In genomic region chr9:100616947-100617346, GRCm38 (mm10) we compare ENCODE assay signal across 8 mouse cellular contexts. TPM values are rescaled to one million over a fixed set of nuclear protein-coding genes. Genes with fewer than 3 reads are reported as not detected.
DNase-seq lines count a peak whose midpoint lies in the region; ATAC-seq and TF ChIP-seq lines count a peak whose summit lies in the region.
"Had no signal": no experiment of that assay in that cellular context is flagged by ENCODE, and none has a peak within 500 bp of the region (broad histone marks: within the 10 kb centered on the region; RNA-seq: fewer than 3 reads in every experiment).

No protein-coding gene starts in this region.

- peak overlapping the region; percentile 33 for H3K4me2 ChIP-seq in forebrain, embryonic 14.5 days (ENCODE audit: low read length)
- H3K4me2 ChIP-seq in lung, embryonic 14.5 days: peak overlapping the region; percentile 37
- H3K4me2 ChIP-seq: limb, embryonic 15.5 days had no signal

- TF ChIP-seq POLR2A in cerebellum, adult 2 months (IDR thresholded peaks at IDR 0.05; ENCODE audit: borderline replicate concordance, insufficient read depth, low read length): no peak

- H3K4me1 ChIP-seq in cerebellum, adult 2 months (ENCODE audit: control insufficient read depth, insufficient read depth, low read length): peaks cover 4% of the 10 kb centered on the region; the same call in 1 of the 2 replicates
- peaks cover 4% of the 10 kb centered on the region; the same call in 1 of the 2 replicates for H3K4me1 ChIP-seq in forebrain, embryonic 14.5 days (ENCODE audit: control insufficient read depth, insufficient read depth, low read length)
- H3K4me1 ChIP-seq in lung, embryonic 14.5 days (ENCODE audit: insufficient read depth): peaks cover 8% of the 10 kb centered on the region

- TF ChIP-seq CTCF in cerebellum, adult 2 months (IDR thresholded peaks at IDR 0.05; ENCODE audit: borderline replicate concordance, insufficient read depth, low read depth, low read length): no peak
- no peak for TF ChIP-seq CTCF in lung, embryonic 14.5 days (IDR thresholded peaks at IDR 0.05; ENCODE audit: low read depth)

- 10% methylated on average over 11 of the region's 11 CpGs for WGBS in cerebellum, adult 2 months
- 7% methylated on average over 11 of the region's 11 CpGs for WGBS in forebrain, embryonic 14.5 days
- 22% methylated on average over 11 of the region's 11 CpGs for WGBS in lung, embryonic 14.5 days

- H3K36me3 ChIP-seq in forebrain, embryonic 14.5 days (ENCODE audit: control insufficient read depth, insufficient read depth, low read length): no peaks in the 10 kb centered on the region
- H3K36me3 ChIP-seq in lung, embryonic 14.5 days (ENCODE audit: insufficient read depth): no peaks in the 10 kb centered on the region
- H3K36me3 ChIP-seq: limb, embryonic 15.5 days had no signal

- H3K4me3 ChIP-seq in cerebellum, adult 2 months (replicated peaks; ENCODE audit: insufficient read depth, low read depth, low read length): peak overlapping the region; percentile 46
- no peak overlapping the region for H3K4me3 ChIP-seq in forebrain, embryonic 14.5 days (ENCODE audit: low read depth, low read length)
- H3K4me3 ChIP-seq in lung, embryonic 14.5 days (ENCODE audit: low read depth, low read length): no peak overlapping the region
- H3K4me3 ChIP-seq: limb, embryonic 15.5 days had no signal

- no peak overlapping the region for H3K9ac ChIP-seq in forebrain, embryonic 14.5 days (ENCODE audit: low read length)
- H3K9ac ChIP-seq in lung, embryonic 14.5 days: peak overlapping the region; percentile 32
- H3K9ac ChIP-seq: limb, embryonic 15.5 days had no signal

- no peaks in the 10 kb centered on the region; the same call in 1 of the 2 replicates for H3K27me3 ChIP-seq in cerebellum, adult 2 months (ENCODE audit: control insufficient read depth, insufficient read depth, low read length)
- H3K27me3 ChIP-seq in forebrain, embryonic 14.5 days (replicated peaks; ENCODE audit: control insufficient read depth, insufficient read depth, low read length): no peaks in the 10 kb centered on the region
- H3K27me3 ChIP-seq in lung, embryonic 14.5 days (ENCODE audit: insufficient read depth, low read length): no peaks in the 10 kb centered on the region
- H3K27me3 ChIP-seq: limb, embryonic 15.5 days had no signal

- peak; percentile 67 for ATAC-seq in forebrain, embryonic 14.5 days
- peak; percentile 31 for ATAC-seq in lung, embryonic 14.5 days (ENCODE audit: insufficient read depth)
- no peak for ATAC-seq in megakaryocyte-erythroid progenitor cell, adult 5-6 weeks (replicated peaks; ENCODE audit: low FRiP score, low TSS enrichment, poor library complexity, severe bottlenecking)

- no peak overlapping the region for H3K27ac ChIP-seq in cerebellum, adult 2 months (ENCODE audit: insufficient read depth, low read length)
- H3K27ac ChIP-seq in forebrain, embryonic 14.5 days (ENCODE audit: low read depth, low read length): 0 out of 2 replicates have a peak overlapping the region, but pooled peaks have one; percentile 34
- H3K27ac ChIP-seq in lung, embryonic 14.5 days (ENCODE audit: low read depth): peak overlapping the region; percentile 36; the same call in 1 of the 2 replicates
- H3K27ac ChIP-seq: limb, embryonic 15.5 days had no signal

- H3K9me3 ChIP-seq in forebrain, embryonic 14.5 days (replicated peaks; ENCODE audit: control insufficient read depth, low read length): no peaks in the 10 kb centered on the region
- no peaks in the 10 kb centered on the region for H3K9me3 ChIP-seq in lung, embryonic 14.5 days (ENCODE audit: low read depth, low read length)
- H3K9me3 ChIP-seq: limb, embryonic 15.5 days had no signal

- DNase-seq in layer of hippocampus, adult 11-12 months (ENCODE audit: low spot score): peak; percentile 16
- no peak for DNase-seq in layer of hippocampus, adult 9-11 months
- DNase-seq in cerebellum, adult 2 months: peak; percentile 37 to 59
- peak; percentile 84 for DNase-seq in forebrain, embryonic 14.5 days (ENCODE audit: low spot score)
- DNase-seq in lung, embryonic 14.5 days: peak; percentile 82
- peak; percentile 56 for DNase-seq in right cerebral cortex, postnatal 4 days

RNA-seq across cellular contexts. Expression of gene Stag1, which starts 19.3 kb away (rescaled TPM):
- 32.0 and 35.0 TPM in 2 replicates for polyA plus RNA-seq in cerebellum, adult 2 months (2012; rRNA removed)
- 36.4 and 50.7 TPM in 2 replicates for polyA plus RNA-seq in forebrain, embryonic 14.5 days (2014; fragmentation: Nextera tagmentation; extraction: Ambion mirVana)
- 48.4 and 57.5 TPM in 2 replicates for polyA plus RNA-seq in lung, embryonic 14.5 days (2014; fragmentation: Nextera tagmentation; extraction: Ambion mirVana)
- 67.5 and 68.5 TPM in 2 replicates for total RNA-seq in megakaryocyte-erythroid progenitor cell, adult 5-6 weeks (2014; fragmentation: Nextera tagmentation)
- total RNA-seq in megakaryocyte-erythroid progenitor cell, adult 5-6 weeks (2017): 88.8 and 97.6 TPM in 2 replicates

RNA-seq across cellular contexts. Expression of gene Slc35g2, which starts 46.1 kb away (rescaled TPM):
- polyA plus RNA-seq in cerebellum, adult 2 months (2012; rRNA removed): 39.1 and 40.2 TPM in 2 replicates
- polyA plus RNA-seq in forebrain, embryonic 14.5 days (2014; fragmentation: Nextera tagmentation; extraction: Ambion mirVana): 8.6 and 9.5 TPM in 2 replicates
- polyA plus RNA-seq in lung, embryonic 14.5 days (2014; fragmentation: Nextera tagmentation; extraction: Ambion mirVana): 7.5 and 8.0 TPM in 2 replicates
- total RNA-seq in megakaryocyte-erythroid progenitor cell, adult 5-6 weeks (2014; fragmentation: Nextera tagmentation): not detected in 2 replicates
- not detected in 2 replicates for total RNA-seq in megakaryocyte-erythroid progenitor cell, adult 5-6 weeks (2017)
